Mouse (Mus musculus) right cerebral cortex, postnatal 4 days (tissue): ENCODE results near the gene Fbxl19.
A peak's percentile ranks its signal among the peaks of the same experiment; 100 is the strongest.

Source experiments
- DNase-seq: peaks from one replicate; pipeline ENCODE4 v3.0.0-alpha.2; 2022

Gene Fbxl19

DNA sequence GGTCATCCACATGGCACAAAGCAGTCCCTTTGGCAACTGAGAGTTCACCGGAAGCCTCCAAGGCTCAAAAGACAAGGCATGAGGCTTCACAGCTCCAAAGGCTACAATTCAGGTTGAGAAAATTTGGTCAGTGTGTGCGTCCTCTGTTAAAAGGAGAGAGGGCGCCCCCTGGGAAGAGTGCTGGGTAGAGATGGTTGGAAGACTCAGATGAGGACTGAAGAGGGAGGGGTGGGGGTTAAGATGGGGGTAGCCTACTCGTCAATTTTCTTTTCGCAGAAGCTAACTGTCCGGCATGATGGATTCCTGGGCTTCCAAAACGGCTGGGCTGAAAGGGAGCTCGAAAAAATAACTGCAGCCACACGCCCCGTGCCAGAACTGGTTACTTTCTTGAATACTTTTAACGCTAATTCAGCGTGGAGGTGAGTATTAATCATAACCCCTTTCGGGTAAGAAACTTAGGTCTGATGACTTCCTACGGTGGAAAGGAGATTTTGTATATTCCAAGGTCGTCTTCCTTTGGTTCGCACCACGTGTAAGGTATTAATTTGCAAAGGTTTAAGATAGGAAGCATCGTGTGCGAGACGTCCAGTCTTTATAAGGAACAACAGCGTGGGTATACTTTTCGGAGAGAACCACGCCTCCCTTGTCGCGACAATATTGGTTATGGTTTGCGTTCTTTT lies at the start of gene Fbxl19:
Gene Fbxl19 (plus strand): TSS at position 178 of the 680 bp plus-strand sequence.
- peak; percentile 83 for DNase-seq

DNA sequence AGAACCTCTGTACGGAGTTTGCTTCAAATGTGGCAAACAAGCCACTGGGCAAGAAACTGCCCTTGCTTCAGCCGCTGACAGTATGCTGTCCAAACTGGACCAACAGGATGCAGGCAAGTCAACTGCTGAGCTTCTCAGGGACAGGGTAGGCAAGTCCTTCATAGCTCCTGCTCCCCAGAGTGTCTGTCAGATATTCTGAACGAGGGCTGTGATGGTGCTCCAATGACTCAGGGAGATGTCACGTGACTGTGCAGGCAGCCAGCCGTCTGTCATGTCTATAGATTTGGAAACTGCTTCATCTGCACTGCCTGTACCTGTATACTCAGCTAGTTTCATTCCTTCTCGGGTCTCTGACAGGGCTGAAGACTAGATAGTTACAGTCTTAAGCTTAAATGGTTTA lies 45.4 kb upstream of the Fbxl19 start:
- DNase-seq = no peak

DNA sequence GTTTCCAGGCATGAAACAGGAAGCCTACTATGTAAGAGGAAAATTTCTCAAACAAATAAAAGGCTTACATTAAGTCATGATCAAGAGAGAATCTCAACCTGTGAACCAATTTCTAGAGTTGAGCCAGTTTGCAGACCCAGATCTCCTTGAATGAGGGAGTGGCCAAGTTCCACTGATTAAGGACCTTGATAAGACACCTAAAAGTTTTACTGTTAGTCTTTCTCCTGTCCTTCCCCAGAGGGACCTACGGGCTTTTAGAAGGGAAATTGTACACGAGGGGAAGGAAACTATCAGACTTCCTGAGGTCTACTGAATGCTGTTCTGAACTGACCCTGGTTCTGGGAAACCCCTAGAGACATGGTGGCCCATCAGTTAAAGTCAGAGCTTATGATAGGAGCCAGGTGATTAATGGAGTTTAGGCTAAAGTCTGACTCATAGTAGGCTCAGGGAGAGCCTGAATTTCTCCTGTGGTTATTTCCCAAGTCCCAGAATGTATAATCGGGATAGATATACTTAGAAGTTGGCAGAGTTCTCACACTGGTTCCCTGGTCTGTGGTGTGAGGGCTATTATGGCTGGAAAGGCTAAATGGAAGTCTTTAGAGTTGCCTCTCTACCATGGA lies 43.5 kb upstream of the Fbxl19 start:
- no peak for DNase-seq

DNA sequence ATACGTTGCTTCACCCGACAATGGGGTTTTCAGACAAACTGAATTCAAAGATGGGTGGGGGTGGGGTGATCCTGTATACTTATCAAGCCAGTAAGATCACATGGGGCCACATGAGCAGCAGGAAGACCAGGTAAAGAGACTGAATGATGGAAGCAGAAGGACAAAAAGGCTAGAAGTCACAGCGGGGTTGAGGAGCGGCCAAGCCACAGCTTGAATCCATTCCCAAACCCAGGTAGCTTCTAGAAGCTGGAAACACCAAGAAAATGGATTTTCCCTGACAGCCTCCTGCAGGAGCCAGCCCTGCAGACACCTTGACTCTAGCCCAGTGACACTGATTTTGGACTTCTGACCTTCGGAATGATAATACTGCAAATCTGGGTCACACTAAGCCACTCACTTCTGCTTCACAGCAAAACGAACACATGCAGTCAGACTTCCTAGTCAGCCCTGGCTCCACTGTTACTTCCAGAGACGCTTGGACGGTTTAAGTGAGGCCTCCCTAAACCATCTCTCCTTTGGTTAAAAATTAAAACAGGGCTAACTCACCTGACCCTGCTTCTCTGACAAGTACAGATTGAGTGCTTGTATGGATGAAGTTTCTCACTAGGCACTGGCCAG lies 40.7 kb upstream of the Fbxl19 start:
- no peak for DNase-seq

DNA sequence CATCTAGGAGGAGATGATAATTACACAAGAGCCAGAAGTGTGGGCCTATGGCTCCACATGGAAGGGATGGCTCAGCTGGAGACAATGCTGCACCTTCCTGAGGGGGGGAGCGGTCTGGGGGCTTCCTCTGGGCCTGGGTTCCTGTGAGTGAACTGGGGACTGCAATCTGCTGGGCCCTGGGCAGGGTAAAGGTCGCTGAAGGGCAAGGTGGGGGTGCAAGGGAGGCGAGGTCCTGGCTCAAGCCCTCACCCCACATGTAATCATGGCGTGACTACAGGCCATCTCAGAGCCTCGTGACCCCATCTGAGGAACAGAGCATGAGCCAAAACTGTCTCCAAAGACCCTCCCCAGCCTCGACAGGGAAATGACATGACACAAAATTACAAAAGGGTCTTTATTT lies 39.7 kb upstream of the Fbxl19 start:
- DNase-seq = no peak

DNA sequence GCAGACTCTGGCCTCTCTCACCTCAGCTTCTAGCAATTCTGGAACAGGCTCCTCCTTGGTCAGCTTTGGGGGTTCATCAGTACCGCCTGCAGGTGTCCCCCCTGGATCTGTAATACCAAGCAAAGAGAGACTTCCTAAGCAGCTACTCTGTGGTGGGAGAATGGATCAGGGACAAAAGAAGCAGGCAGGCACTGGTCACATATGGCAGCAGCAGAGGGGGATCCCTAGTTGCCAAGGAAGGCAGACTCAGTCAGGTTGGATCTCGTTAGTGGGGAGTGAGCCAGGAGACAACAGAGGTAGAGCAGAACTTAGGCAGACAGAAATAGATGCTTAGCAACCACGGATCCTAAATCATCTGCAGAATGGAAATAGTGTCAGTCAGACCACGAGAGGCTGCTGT lies 38.6 kb upstream of the Fbxl19 start:
- no peak for DNase-seq

DNA sequence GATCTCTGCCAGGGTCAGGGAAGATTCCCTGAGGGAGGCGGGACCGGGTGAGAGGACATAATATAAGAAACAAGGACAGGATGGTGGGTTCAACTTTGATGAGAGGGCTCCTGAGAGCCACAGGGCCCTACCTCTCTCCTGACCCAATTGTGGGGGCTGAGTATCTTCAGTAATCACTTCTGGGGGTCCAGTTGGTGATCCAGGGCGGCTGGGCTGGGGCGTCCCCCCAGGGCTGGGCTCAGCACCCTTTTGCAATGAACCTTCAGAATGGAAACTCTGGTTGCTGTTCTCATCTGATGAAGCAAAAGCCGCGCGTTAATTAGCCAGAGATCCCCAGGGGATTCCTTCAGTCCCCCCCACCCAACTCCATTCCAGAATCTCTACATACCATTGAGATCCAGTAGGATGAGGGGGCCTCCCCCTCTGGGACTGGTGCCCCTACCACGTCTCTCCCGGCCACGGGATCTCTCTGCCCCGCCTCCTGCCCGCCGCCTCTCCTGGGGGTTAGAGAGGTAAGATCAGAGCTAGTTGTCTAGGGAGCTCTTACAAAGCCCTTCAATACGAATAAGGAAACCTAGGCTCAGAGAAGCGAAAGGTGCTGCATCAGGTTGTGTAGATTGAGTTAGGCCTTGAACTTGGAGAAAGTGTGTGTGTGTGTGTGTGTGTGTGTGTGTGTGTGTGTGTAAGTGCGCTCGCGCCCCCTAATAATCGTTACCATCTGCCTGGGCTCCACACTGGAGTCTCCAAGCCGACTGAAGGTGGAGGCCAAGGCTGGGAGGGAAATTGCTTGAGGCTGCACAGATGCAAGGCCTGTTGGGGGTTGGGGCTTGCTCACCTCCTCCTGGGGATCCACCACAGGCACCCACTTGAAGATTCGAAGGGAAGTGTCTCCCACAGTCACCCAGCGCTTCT lies 37.0 kb upstream of the Fbxl19 start:
- DNase-seq = no peak

DNA sequence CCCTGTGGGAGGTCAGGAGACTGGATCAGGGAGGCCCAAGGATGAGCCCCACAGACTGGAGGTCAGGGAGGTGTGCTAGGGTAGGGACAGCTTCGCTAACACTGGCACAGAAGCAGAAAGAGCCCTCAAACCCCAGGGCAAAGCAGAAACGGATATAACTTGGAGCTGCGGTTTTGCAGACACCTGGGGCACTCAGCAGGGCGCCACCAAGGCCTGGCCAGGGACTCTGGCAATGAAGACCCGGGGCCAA lies 36.5 kb upstream of the Fbxl19 start:
- DNase-seq = no peak

DNA sequence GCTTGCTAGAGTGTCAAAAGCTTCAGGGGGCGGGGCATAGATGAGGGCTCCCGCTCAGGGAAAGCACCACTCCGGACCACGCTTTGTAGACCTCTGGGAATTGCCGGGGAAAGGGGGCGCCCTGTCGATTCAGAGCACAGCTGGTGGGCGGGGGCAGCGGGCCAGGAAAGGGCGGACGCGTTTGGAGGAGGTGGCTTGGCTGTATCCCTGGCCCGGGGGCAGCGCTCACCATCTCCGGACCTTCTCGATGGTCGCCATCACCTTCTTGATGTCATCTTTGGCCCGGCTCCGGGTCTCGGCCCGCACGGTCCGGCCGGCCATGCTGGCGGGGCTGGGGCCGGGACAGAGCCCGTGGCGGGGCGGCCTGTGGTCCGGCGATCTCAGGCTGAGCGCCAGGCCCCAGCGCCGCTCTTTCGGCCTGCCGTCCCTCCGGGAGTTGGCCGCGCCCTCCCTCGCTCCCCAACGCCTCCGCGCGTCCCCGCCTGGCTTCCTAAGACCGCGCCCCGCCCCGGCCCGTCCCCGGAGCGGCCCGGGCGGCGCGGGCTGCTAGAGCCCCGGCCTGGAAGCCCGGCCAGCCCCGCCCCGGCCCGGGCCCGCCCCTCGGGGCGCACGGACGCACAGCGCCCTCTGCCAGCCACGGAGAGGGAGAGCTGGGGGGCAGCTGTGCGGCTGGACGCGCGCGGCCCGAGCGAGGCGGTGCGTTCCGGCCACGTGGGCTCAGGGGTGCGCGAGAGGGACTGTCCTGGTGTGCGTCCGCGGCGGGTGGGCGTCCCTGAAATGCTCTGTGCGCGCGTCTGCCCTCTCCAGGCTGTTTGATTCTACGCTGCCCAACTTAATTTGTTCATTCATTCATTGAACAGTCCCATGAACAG lies 35.9 kb upstream of the Fbxl19 start, which contains the start of gene Bcl7c:
Gene Bcl7c (minus strand): TSS at position 727 of the 872 bp plus-strand sequence.
- DNase-seq = peak; percentile 89

DNA sequence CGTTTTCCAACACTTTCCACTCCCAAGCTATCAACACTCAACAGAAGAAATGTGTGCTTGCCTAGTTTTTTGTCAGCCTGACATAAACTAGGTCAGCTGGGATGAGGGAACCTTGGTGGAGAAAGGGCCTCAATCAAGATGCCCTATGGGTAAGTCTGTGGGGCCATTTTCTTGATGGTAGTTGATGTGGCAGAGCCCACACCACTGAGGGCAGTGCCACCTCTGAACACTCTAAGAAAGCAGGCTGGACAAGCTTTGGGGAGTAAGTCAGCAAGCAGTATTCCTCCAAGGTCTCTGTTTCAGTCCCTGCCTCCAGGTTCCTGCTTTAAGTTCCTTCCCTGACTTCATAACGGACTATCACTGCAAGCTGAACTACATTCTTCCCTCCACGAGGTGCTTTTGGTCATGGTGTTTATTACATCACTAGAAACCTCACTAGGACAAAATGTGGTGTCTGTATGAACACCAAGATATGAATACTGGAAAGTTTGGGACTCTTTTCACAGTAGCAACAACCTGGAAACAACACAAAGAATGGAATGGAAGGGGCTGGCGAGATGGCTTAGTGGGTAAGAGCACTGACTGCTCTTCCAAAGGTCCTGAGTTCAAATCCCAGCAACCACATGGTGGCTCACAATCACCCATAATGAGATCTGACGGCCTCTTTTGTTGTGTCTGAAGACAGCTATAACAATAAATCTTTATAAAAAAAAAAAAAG lies 34.9 kb upstream of the Fbxl19 start:
- DNase-seq = no peak

DNA sequence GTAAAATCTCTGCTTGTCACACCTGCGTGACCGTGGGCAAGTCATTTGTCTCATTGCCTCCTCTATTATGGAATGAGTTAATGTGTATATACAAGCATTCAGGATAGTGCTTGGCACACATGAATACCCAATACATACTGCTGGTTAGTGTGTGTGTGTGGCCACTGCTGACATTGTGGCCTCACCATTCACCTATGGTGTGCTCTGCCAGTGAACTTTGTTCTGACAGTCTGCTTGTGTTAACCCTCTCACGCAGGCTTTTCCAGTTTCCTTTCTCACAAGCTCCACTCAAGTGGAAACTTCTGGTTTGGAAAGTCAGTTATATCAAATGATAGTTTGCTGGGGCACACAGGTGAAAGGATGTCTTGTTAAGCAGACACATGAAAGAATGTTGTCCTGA lies 33.3 kb upstream of the Fbxl19 start:
- no peak for DNase-seq

DNA sequence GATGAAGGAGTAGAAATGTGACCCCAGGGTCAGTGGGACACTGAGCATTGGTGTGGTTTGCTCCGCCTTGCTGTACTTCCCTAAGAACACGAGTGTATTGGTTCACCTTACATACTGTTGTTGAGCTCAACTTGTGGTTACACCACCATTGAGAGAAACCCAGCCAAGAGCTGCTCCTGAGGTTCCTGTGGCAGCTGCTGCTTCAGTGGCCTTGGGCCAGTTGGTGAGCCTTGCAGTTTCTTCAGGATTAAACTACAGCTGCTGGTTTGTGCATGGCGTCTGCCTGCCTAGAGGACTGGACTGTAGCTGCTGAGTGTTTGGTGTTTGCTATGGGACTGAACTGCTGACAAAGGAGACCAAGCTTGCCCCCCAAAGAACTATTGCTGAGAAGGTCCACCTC lies 32.9 kb upstream of the Fbxl19 start:
- no peak for DNase-seq

DNA sequence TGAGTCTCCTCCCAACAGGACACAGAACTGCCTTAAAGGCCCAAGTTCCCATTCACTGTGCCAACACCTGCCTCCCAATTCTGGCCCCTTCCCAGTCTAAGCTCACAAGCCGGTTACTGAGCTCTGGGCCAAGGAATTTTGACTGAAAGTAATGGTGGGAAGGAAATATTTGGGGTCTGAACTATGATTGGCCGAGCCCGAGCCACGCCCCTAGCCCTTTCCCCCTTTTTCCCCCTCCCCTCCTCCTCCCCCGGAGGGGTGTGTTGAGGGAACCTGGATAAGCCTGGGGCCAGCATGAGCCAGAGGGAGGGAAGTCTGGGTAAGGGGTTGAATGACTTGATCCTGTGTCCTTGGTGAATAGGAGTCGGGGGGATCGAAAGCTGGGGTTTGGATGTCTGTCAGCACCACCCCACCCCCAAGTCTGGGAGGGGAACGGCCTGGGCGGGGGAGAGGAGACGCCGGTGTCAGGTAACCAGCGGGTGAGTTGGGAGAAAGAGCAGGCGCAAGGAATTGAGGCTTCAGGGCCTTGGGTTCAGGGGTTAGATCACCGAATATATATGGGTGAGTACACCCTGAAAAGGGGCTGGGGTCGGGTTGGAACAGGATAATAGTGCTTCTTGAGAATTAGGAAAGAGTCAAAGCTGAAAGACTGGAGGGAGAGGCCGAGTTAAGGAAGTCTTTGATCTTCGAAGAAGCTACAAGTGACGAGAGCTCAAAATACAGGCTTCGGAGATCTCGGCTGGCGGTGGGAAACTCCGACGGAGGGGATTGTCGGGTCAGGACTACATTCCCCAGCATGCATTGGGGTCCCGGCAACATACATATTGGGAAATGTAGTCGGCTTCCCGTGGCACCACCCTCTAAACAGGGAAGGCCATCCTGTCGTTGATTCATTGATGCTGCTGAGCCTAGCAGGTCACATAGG lies 31.6 kb upstream of the Fbxl19 start, which contains the start of gene Ctf1:
Gene Ctf1 (plus strand): TSS at position 276 of the 925 bp plus-strand sequence.
- peak; percentile 77 for DNase-seq

DNA sequence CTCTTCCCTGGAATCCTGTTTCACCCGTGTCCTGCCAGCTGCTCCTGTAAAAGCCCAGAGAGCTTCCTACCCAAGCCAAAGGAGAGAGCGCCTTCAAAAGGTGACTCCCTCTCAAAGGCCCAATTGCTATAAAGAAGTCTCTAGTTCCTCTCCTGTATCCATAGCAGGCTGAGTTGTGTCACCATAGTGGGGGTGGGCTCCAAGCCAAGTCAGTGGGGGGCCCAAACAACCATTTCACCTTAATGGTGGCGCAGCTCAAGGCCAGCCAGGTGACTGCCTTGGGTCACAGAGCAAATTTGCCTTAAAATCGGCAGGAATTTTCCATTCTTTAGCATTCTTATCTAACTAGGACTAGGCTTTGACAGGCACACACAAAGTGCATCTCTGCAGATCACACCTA lies 29.5 kb upstream of the Fbxl19 start:
- no peak for DNase-seq

DNA sequence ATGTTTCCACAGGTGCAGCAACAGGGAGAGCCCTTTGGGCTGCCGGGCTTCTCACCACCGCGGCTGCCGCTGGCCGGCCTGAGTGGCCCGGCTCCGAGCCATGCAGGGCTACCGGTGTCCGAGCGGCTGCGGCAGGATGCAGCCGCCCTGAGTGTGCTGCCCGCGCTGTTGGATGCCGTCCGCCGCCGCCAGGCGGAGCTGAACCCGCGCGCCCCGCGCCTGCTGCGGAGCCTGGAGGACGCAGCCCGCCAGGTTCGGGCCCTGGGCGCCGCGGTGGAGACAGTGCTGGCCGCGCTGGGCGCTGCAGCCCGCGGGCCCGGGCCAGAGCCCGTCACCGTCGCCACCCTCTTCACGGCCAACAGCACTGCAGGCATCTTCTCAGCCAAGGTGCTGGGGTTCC lies 27.4 kb upstream of the Fbxl19 start:
- peak; percentile 65 for DNase-seq

DNA sequence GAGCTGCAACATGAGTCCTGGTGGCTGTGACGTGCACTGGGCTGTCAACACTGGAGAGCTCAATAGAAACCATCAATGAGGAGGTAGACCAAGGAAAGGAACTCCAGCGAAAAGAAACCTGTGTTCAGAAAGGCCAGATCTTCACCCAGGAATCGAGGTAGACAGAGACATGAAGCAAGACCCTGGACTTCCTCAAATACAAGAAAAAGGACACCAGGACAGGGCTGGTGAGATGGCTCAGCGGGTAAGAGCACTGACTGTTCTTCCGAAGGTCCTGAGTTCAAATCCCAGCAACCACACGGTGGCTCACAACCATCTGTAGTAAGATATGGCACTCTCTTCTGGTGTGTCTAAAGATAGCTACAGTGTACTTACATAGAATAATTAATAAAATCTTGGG lies 26.0 kb upstream of the Fbxl19 start:
- no peak for DNase-seq

DNA sequence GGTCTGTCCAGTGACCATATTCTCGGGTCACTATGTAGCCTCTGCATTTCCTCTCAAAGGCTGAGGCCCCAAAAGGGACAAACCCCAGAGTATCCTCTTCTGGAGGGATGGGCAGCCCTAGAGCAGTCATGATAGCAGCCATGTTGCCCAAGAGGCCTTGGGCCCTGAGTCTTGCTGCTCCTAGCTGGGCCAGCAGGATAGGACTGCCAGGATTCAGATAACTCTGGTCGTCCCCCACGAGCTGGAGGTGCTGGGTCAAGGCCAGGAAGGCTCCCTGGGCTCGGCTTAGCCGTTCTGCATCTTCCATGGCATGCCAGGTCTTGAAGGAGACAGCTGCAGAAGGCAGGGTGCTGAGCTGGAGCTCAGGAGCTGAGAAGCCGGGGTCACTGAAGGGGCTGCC lies 25.1 kb upstream of the Fbxl19 start:
- no peak for DNase-seq

DNA sequence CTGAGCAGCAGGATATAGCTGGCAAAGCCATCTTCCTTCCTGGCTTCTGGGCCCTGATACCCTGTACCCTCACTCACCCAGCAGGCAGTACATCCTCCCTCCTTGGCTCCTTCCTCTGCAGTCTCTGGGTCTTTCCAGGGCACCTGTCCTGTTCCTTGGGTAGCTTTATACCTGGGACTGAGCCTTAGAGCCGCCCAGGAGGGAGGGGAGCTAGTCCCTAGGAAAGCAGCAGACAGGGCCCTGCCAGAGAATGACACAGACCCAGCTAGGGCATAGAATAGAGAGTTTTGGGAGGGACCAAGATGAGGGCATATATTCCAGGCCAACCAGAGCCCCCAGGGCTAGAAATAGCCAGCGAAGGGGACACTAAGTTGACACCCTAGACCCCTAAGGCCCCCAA lies 18.9 kb upstream of the Fbxl19 start:
- no peak for DNase-seq

DNA sequence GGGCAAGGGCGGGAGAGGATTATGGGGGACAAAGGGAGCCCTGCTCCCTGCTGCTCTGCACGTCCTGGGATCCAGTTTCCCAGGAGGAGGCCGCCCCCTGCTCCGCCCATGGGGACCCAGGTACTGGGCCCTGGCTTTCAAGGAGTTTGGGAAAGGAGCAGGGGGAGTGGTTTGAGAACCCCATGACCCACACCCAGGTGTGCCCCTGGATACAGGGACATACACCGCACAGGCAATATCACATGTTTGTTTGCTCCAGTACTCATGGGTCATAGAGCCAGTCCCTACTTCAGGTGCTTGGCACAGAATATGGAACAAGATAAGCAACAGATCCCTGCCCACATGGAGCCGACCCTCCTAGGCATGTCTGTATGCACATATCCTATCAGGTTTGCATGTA lies 18.4 kb upstream of the Fbxl19 start:
- DNase-seq = no peak

DNA sequence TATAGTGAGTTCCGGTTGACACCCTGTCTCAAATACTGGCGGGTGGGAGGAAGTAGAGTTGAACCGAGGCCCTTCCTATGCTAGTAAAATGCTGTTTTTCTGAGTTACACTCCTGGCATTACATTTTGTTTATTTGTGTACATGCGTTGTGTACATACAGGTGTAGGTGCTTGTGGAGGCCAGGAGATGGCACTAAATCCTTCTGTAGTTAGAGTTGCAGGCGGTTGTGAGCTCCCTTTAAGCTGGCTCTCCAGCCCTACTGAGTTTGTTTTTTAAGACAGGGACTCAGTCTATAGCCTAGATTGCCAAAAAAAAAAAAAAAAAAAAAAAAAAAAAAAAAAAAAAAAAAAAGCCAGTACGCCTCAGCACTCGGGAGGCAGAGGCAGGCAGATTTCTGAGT lies 16.4 kb upstream of the Fbxl19 start:
- DNase-seq = no peak

DNA sequence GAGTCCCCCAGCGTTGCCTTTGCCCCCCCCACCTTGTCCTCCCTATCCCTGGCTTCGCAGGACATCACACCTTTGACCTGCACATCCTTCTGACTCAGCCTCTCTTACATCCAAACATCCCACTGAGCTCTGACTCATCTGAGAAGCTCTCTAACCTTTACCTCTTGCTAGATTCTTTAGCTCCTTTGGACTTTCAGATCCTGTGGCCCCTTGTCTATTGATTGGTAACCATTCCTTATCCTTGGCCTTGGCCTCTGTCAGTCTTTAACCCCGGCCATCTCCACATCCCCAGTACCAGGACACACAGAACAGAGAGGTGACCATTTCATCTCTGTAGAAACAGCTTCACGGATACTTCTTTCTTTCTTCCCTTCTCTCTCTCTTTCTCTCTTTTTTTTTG lies 14.2 kb upstream of the Fbxl19 start:
- no peak for DNase-seq
